Comparison of ENCODE assay signal across 12 mouse cellular contexts in the genomic region with DNA sequence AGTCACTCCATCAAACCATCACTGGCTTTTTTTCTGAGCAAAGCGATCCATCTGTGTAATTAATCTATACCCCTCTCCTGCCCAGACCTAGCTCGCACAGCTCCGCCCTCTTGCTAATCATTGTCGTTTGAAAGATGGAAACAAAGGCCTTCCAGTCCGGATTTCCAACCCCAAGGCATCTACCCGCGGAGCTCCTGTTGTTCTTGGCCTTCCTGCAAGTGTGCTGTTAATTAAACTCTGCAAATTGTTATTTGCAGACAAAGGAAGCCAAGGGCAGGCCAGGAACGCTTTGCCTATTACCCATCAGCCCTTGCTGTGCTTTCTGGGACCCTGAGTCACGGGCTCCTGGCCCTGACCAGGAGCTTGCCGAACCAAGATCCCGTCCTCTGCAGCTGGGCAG.
DNase-seq lines count a peak whose midpoint lies in the region; ATAC-seq and TF ChIP-seq lines count a peak whose summit lies in the region.
"Had no signal": no experiment of that assay in that cellular context is flagged by ENCODE, and none has a peak within 500 bp of the region (broad histone marks: within the 10 kb centered on the region; RNA-seq: fewer than 3 reads in every experiment).

No protein-coding gene starts in this region.

- ATAC-seq in neural tube, embryonic 11.5 days (ENCODE audit: insufficient read depth, low FRiP score, low TSS enrichment), result no peak
- peak; percentile 60; the same call in 1 of the 2 replicates for ATAC-seq in forebrain, embryonic 12.5 days (ENCODE audit: low FRiP score)
- ATAC-seq in hindbrain, postnatal 0 days, result peak; percentile 62
- ATAC-seq in liver, embryonic 11.5 days (replicated peaks; ENCODE audit: low FRiP score), result no peak
- ATAC-seq: lung, postnatal 0 days had no signal

- no peaks in the 10 kb centered on the region for H3K36me3 ChIP-seq in neural tube, embryonic 11.5 days (ENCODE audit: control insufficient read depth, insufficient read depth, low read length)
- H3K36me3 ChIP-seq in forebrain, embryonic 12.5 days (replicated peaks), result no peaks in the 10 kb centered on the region
- no peaks in the 10 kb centered on the region for H3K36me3 ChIP-seq in hindbrain, postnatal 0 days (ENCODE audit: insufficient read depth, low read length)
- no peaks in the 10 kb centered on the region for H3K36me3 ChIP-seq in liver, embryonic 11.5 days (ENCODE audit: control insufficient read depth, insufficient read depth, low read length)
- H3K36me3 ChIP-seq: limb, embryonic 13.5 days had no signal

- no peaks in the 10 kb centered on the region for H3K9me3 ChIP-seq in neural tube, embryonic 11.5 days (ENCODE audit: control insufficient read depth, low read length)
- no peaks in the 10 kb centered on the region for H3K9me3 ChIP-seq in forebrain, embryonic 12.5 days
- H3K9me3 ChIP-seq in hindbrain, postnatal 0 days (ENCODE audit: low read length), result no peaks in the 10 kb centered on the region
- H3K9me3 ChIP-seq in liver, embryonic 11.5 days (ENCODE audit: control insufficient read depth, low read length), result no peaks in the 10 kb centered on the region
- H3K9me3 ChIP-seq: limb, embryonic 13.5 days had no signal

- no peak for TF ChIP-seq CTCF in hindbrain, postnatal 0 days (IDR thresholded peaks at IDR 0.05; ENCODE audit: low read depth)

- H3K4me3 ChIP-seq in neural tube, embryonic 11.5 days (ENCODE audit: low read depth, low read length), result no peak overlapping the region
- H3K4me3 ChIP-seq in forebrain, embryonic 12.5 days (replicated peaks), result no peak overlapping the region
- H3K4me3 ChIP-seq in hindbrain, postnatal 0 days (ENCODE audit: low read length), result no peak overlapping the region
- H3K4me3 ChIP-seq in liver, embryonic 11.5 days (ENCODE audit: low read depth, low read length), result no peak overlapping the region
- H3K4me3 ChIP-seq: limb, embryonic 13.5 days; myocyte had no signal

- DNase-seq in neural tube, embryonic 11.5 days (ENCODE audit: low spot score), result peak; percentile 22
- no peak for DNase-seq in neural tube, embryonic 10.5 days (ENCODE audit: extremely low spot score, low spot score)
- peak; percentile 41 for DNase-seq in hindbrain, postnatal 0 days (ENCODE audit: low spot score)
- DNase-seq in adrenal gland, adult (ENCODE audit: inconsistent age in 2 of 2, low spot score in 1 of 2), result no peak
- no peak for DNase-seq in liver, embryonic 11.5 days (ENCODE audit: low spot score)
- DNase-seq in ovary, adult 18-20 months (ENCODE audit: low spot score), result no peak
- DNase-seq: adrenal gland, postnatal 25 days; thymus, postnatal 14 days had no signal

- no peaks in the 10 kb centered on the region for H3K4me1 ChIP-seq in neural tube, embryonic 11.5 days (ENCODE audit: control insufficient read depth, insufficient read depth, low read length)
- H3K4me1 ChIP-seq in forebrain, embryonic 12.5 days, result peaks cover 11% of the 10 kb centered on the region
- H3K4me1 ChIP-seq in hindbrain, postnatal 0 days (ENCODE audit: insufficient read depth, low read length), result no peaks in the 10 kb centered on the region
- H3K4me1 ChIP-seq in liver, embryonic 11.5 days (replicated peaks; ENCODE audit: control insufficient read depth, insufficient read depth, low read length), result no peaks in the 10 kb centered on the region

- WGBS in neural tube, embryonic 11.5 days, result 45% methylated on average over 11 of the region's 11 CpGs
- WGBS in forebrain, embryonic 12.5 days, result 10% methylated on average over 11 of the region's 11 CpGs
- WGBS in hindbrain, postnatal 0 days, result 14% methylated on average over 11 of the region's 11 CpGs
- WGBS in liver, embryonic 11.5 days, result 57% methylated on average over 11 of the region's 11 CpGs

- no peaks in the 10 kb centered on the region for H3K27me3 ChIP-seq in neural tube, embryonic 11.5 days (ENCODE audit: control insufficient read depth, insufficient read depth, low read length)
- no peaks in the 10 kb centered on the region for H3K27me3 ChIP-seq in forebrain, embryonic 12.5 days
- no peaks in the 10 kb centered on the region for H3K27me3 ChIP-seq in hindbrain, postnatal 0 days (ENCODE audit: insufficient read depth, low read length)
- H3K27me3 ChIP-seq in liver, embryonic 11.5 days (replicated peaks; ENCODE audit: control insufficient read depth, insufficient read depth, low read length), result no peaks in the 10 kb centered on the region
- H3K27me3 ChIP-seq: limb, embryonic 13.5 days had no signal

- H3K4me2 ChIP-seq in neural tube, embryonic 11.5 days (ENCODE audit: low read depth), result no peak overlapping the region
- H3K4me2 ChIP-seq in forebrain, embryonic 12.5 days, result peak overlapping the region; percentile 35
- H3K4me2 ChIP-seq in hindbrain, postnatal 0 days (ENCODE audit: low read depth, low read length), result no peak overlapping the region
- no peak overlapping the region for H3K4me2 ChIP-seq in liver, embryonic 11.5 days
- H3K4me2 ChIP-seq: limb, embryonic 13.5 days had no signal

- no peak overlapping the region for H3K9ac ChIP-seq in neural tube, embryonic 11.5 days (ENCODE audit: low read length)
- no peak overlapping the region for H3K9ac ChIP-seq in forebrain, embryonic 12.5 days
- H3K9ac ChIP-seq in hindbrain, postnatal 0 days (replicated peaks; ENCODE audit: low read length), result no peak overlapping the region
- no peak overlapping the region for H3K9ac ChIP-seq in liver, embryonic 11.5 days (ENCODE audit: low read depth, low read length)
- H3K9ac ChIP-seq: limb, embryonic 13.5 days had no signal

- H3K27ac ChIP-seq in neural tube, embryonic 11.5 days (ENCODE audit: low read depth, low read length), result no peak overlapping the region
- peak overlapping the region; percentile 32; the same call in 1 of the 2 replicates for H3K27ac ChIP-seq in forebrain, embryonic 12.5 days
- H3K27ac ChIP-seq in hindbrain, postnatal 0 days, result no peak overlapping the region
- H3K27ac ChIP-seq in liver, embryonic 11.5 days (ENCODE audit: low read depth, low read length), result no peak overlapping the region
- H3K27ac ChIP-seq: limb, embryonic 13.5 days had no signal

Comparison
In these comparisons a context has a peak if more than half of its experiments do, and no peak if none do; other contexts are left out.
1. DNase-seq: peak in neural tube, embryonic 11.5 days (single experiment) and hindbrain, postnatal 0 days (single experiment); none in neural tube, embryonic 10.5 days (single experiment), adrenal gland, adult (0 of 2), liver, embryonic 11.5 days (single experiment) and ovary, adult 18-20 months (single experiment).
2. ATAC-seq: peak in forebrain, embryonic 12.5 days (single experiment) and hindbrain, postnatal 0 days (single experiment); none in neural tube, embryonic 11.5 days (single experiment) and liver, embryonic 11.5 days (single experiment).